In the genomic region with DNA sequence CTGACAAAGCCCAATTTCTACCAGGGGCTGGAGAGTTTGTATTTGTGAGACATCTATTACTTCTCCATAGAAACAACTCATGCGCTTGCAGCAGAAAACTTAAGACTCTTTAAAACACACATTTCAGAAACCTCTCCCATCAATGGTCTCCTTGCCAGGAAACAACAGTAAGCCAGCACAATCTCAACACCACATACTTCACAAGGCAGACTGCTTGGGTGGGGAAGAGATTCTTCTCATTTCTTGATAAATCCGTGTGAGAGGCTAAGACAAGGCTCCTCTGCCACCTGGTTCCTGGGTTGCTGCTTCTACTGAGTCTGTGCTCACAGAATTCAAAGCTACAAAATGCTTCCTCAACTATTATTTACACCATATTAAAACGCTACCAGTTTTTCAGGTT, we compare ENCODE assay signal across 31 mouse cellular contexts. TPM values are rescaled to one million over a fixed set of nuclear protein-coding genes. Genes with fewer than 3 reads are reported as not detected.
A peak's percentile ranks its signal among the peaks of the same experiment; 100 is the strongest.
DNase-seq lines count a peak whose midpoint lies in the region; ATAC-seq and TF ChIP-seq lines count a peak whose summit lies in the region.
"Had no signal": no experiment of that assay in that cellular context is flagged by ENCODE, and none has a peak within 500 bp of the region (broad histone marks: within the 10 kb centered on the region; RNA-seq: fewer than 3 reads in every experiment).

No protein-coding gene starts in this region.

- H3K4me1 ChIP-seq in embryonic facial prominence, embryonic 14.5 days (ENCODE audit: control insufficient read depth, insufficient read depth, low read length) = no peaks in the 10 kb centered on the region; the same call in 1 of the 2 replicates
- peaks cover 16% of the 10 kb centered on the region for H3K4me1 ChIP-seq in embryonic facial prominence, embryonic 10.5 days
- H3K4me1 ChIP-seq: hindbrain, embryonic 13.5 days; liver, embryonic 13.5 days; midbrain, embryonic 10.5 days; midbrain, embryonic 15.5 days; neural tube, embryonic 15.5 days had no signal

- intact Hi-C loops in gastrocnemius, adult 2 months (cut with DNase I) = no loop called here

- no peaks in the 10 kb centered on the region for H3K36me3 ChIP-seq in embryonic facial prominence, embryonic 14.5 days (ENCODE audit: control insufficient read depth, insufficient read depth, low read length)
- H3K36me3 ChIP-seq in embryonic facial prominence, embryonic 10.5 days (replicated peaks) = no peaks in the 10 kb centered on the region
- H3K36me3 ChIP-seq: heart, embryonic 15.5 days; limb, embryonic 10.5 days; limb, embryonic 15.5 days; liver, embryonic 13.5 days; midbrain, embryonic 10.5 days; midbrain, embryonic 15.5 days had no signal

- no peaks in the 10 kb centered on the region for H3K9me3 ChIP-seq in embryonic facial prominence, embryonic 14.5 days (ENCODE audit: control insufficient read depth, low read length)
- H3K9me3 ChIP-seq in embryonic facial prominence, embryonic 10.5 days = no peaks in the 10 kb centered on the region
- H3K9me3 ChIP-seq: forebrain, embryonic 13.5 days; G1E; heart, embryonic 15.5 days; hindbrain, embryonic 13.5 days; limb, embryonic 10.5 days; limb, embryonic 15.5 days; liver, embryonic 13.5 days; midbrain, embryonic 10.5 days; midbrain, embryonic 15.5 days; neural tube, embryonic 15.5 days had no signal

- no peaks in the 10 kb centered on the region for H3K27me3 ChIP-seq in embryonic facial prominence, embryonic 14.5 days (replicated peaks; ENCODE audit: control insufficient read depth, insufficient read depth, low read length)
- H3K27me3 ChIP-seq in embryonic facial prominence, embryonic 10.5 days (replicated peaks; ENCODE audit: low read depth, poor library complexity, severe bottlenecking) = no peaks in the 10 kb centered on the region
- H3K27me3 ChIP-seq: forebrain, embryonic 13.5 days; heart, embryonic 15.5 days; hindbrain, embryonic 13.5 days; limb, embryonic 15.5 days; liver, embryonic 13.5 days; midbrain, embryonic 15.5 days; neural tube, embryonic 15.5 days had no signal

- H3K4me2 ChIP-seq in embryonic facial prominence, embryonic 14.5 days (ENCODE audit: low read depth, low read length) = no peak overlapping the region
- H3K4me2 ChIP-seq: forebrain, embryonic 13.5 days; heart, embryonic 15.5 days; hindbrain, embryonic 13.5 days; limb, embryonic 15.5 days; liver, embryonic 13.5 days; midbrain, embryonic 15.5 days; neural tube, embryonic 15.5 days had no signal

- peak; percentile 24; the same call in 1 of the 2 replicates for ATAC-seq in embryonic facial prominence, embryonic 14.5 days (ENCODE audit: low read depth)
- ATAC-seq: forebrain, embryonic 13.5 days; intestine, embryonic 16.5 days; midbrain, embryonic 15.5 days had no signal

- no peak for TF ChIP-seq CTCF in layer of hippocampus, adult 2 months (conservative IDR thresholded peaks at IDR 0.05)
- TF ChIP-seq CTCF in gastrocnemius, adult 2 months (IDR thresholded peaks at IDR 0.05) = no peak

- H3K4me3 ChIP-seq in embryonic facial prominence, embryonic 14.5 days (ENCODE audit: low read depth, low read length) = no peak overlapping the region
- no peak overlapping the region for H3K4me3 ChIP-seq in embryonic facial prominence, embryonic 10.5 days
- H3K4me3 ChIP-seq in layer of hippocampus, adult 2 months = no peak overlapping the region
- no peak overlapping the region for H3K4me3 ChIP-seq in gastrocnemius, adult 2 months
- H3K4me3 ChIP-seq: forebrain, embryonic 13.5 days; heart, adult 2 months; heart, embryonic 15.5 days; hindbrain, embryonic 13.5 days; limb, embryonic 10.5 days; limb, embryonic 15.5 days; liver, embryonic 13.5 days; midbrain, embryonic 10.5 days; midbrain, embryonic 15.5 days; neural tube, embryonic 15.5 days had no signal

- 63% methylated on average over 3 of the region's 3 CpGs for WGBS in embryonic facial prominence, embryonic 14.5 days
- WGBS in embryonic facial prominence, embryonic 10.5 days = 82% methylated on average over 3 of the region's 3 CpGs

- peak overlapping the region; percentile 10; the same call in 1 of the 2 replicates for H3K27ac ChIP-seq in embryonic facial prominence, embryonic 14.5 days (replicated peaks; ENCODE audit: low read depth, low read length)
- H3K27ac ChIP-seq in embryonic facial prominence, embryonic 10.5 days (replicated peaks) = no peak overlapping the region
- H3K27ac ChIP-seq in layer of hippocampus, adult 2 months = peak overlapping the region; percentile 66
- no peak overlapping the region; the same call in 1 of the 2 replicates for H3K27ac ChIP-seq in gastrocnemius, adult 2 months
- H3K27ac ChIP-seq: forebrain, embryonic 13.5 days; heart, adult 2 months; hindbrain, embryonic 13.5 days; kidney, postnatal 0 days; limb, embryonic 10.5 days; liver, embryonic 13.5 days; macrophage; midbrain, embryonic 10.5 days; midbrain, embryonic 15.5 days; neural tube, embryonic 15.5 days had no signal

- H3K9ac ChIP-seq in embryonic facial prominence, embryonic 14.5 days (ENCODE audit: low read depth, low read length) = no peak overlapping the region
- H3K9ac ChIP-seq: forebrain, embryonic 13.5 days; heart, embryonic 15.5 days; hindbrain, embryonic 13.5 days; limb, embryonic 15.5 days; liver, embryonic 13.5 days; midbrain, embryonic 15.5 days; neural tube, embryonic 15.5 days had no signal

- DNase-seq in embryonic facial prominence, embryonic 14.5 days (ENCODE audit: low spot score) = peak; percentile 36
- DNase-seq in embryonic facial prominence, embryonic 10.5 days (ENCODE audit: low spot score) = no peak
- no peak for DNase-seq in layer of hippocampus, adult 2 months (ENCODE audit: low spot score in 2 of 2)
- DNase-seq in layer of hippocampus, postnatal 36 days = no peak
- DNase-seq in urinary bladder, postnatal 14 days (ENCODE audit: low spot score) = peak; percentile 23
- no peak for DNase-seq in urinary bladder, postnatal 4 days (ENCODE audit: low spot score in 2 of 2)
- no peak for DNase-seq in gastrocnemius, adult 2 months
- DNase-seq: adrenal gland, postnatal 10 days; cerebellum, adult 11-12 months; cerebellum, adult 9-11 months; gastrocnemius, postnatal 36 days; heart, adult 2 months; heart, postnatal 4 days; kidney, adult 8-10 months; kidney, postnatal 4 days; liver, embryonic 13.5 days; right cerebral cortex, postnatal 25 days; thymus, adult 2 months; thymus, postnatal 4 days had no signal

RNA-seq across cellular contexts. Expression of a gene that starts 37.1 kb away (rescaled TPM):
- polyA plus RNA-seq in embryonic facial prominence, embryonic 14.5 days (2014; fragmentation: Nextera tagmentation; extraction: Ambion mirVana) = 212 and 215 TPM in 2 replicates
- polyA plus RNA-seq in embryonic facial prominence, embryonic 10.5 days (2016; fragmentation: Nextera tagmentation; extraction: Ambion mirVana) = 354 and 357 TPM in 2 replicates
- 10 to 100 TPM; 88.7 to 91.3 TPM for total RNA-seq in layer of hippocampus, adult 2 months (2021)
- 10 to 100 TPM; 95.8 to 98.7 TPM for total RNA-seq in layer of hippocampus, postnatal 36 days (2021)
- total RNA-seq in gastrocnemius, adult 2 months (2021) = 10 to 100 TPM; 50.1 to 65.8 TPM

RNA-seq across cellular contexts. Expression of a gene that starts 54.8 kb away (rescaled TPM):
- 238 and 243 TPM in 2 replicates for polyA plus RNA-seq in embryonic facial prominence, embryonic 14.5 days (2014; fragmentation: Nextera tagmentation; extraction: Ambion mirVana)
- 231 and 235 TPM in 2 replicates for polyA plus RNA-seq in embryonic facial prominence, embryonic 10.5 days (2016; fragmentation: Nextera tagmentation; extraction: Ambion mirVana)
- 10 to 100 TPM; 61.7 to 65.0 TPM for total RNA-seq in layer of hippocampus, adult 2 months (2021)
- total RNA-seq in layer of hippocampus, postnatal 36 days (2021) = 10 to 100 TPM; 62.8 to 76.7 TPM
- 10 to 100 TPM; 64.7 to 88.5 TPM for total RNA-seq in gastrocnemius, adult 2 months (2021)

Comparison
In these comparisons a context has a peak if more than half of its experiments do, and no peak if none do; other contexts are left out.
1. DNase-seq: peak in embryonic facial prominence, embryonic 14.5 days (single experiment) and urinary bladder, postnatal 14 days (single experiment); none in embryonic facial prominence, embryonic 10.5 days (single experiment), layer of hippocampus, adult 2 months (0 of 2), layer of hippocampus, postnatal 36 days (0 of 2), urinary bladder, postnatal 4 days (0 of 2) and gastrocnemius, adult 2 months (single experiment).
2. H3K27ac ChIP-seq: peak in embryonic facial prominence, embryonic 14.5 days (single experiment) and layer of hippocampus, adult 2 months (single experiment); none in embryonic facial prominence, embryonic 10.5 days (single experiment) and gastrocnemius, adult 2 months (single experiment).